Mouse (Mus musculus) midbrain, embryonic 15.5 days (tissue): ENCODE results near the gene Kcnd2. TPM values are rescaled to one million over a fixed set of nuclear protein-coding genes. Genes with fewer than 3 reads are reported as not detected.

Source experiments
- ATAC-seq: fragments of 200-750 bp; cut with Nextera tagmentation; replicated peaks from 2 replicates; pipeline ENCODE4 v1.8.0; 2017; ENCODE audit warnings: moderate TSS enrichment
- H3K27ac ChIP-seq: fragments of 300-500 bp; sonication (generic); 2 replicates; pipeline ENCODE4 v1.5.1; 2015; ENCODE audit warnings: mild to moderate bottlenecking, inconsistent platforms
- H3K27me3 ChIP-seq: fragments of 300-500 bp; sonication (generic); replicated peaks from 2 replicates; pipeline ENCODE4 v1.6.1; 2015; ENCODE audit warnings: inconsistent platforms
- H3K36me3 ChIP-seq: fragments of 300-500 bp; sonication (generic); replicated peaks from 2 replicates; pipeline ENCODE4 v1.6.1; 2015; ENCODE audit warnings: inconsistent platforms
- H3K4me1 ChIP-seq: fragments of 300-500 bp; sonication (generic); 2 replicates; pipeline ENCODE4 v1.6.1; 2015; ENCODE audit warnings: inconsistent platforms
- H3K4me2 ChIP-seq: fragments of 300-500 bp; sonication (generic); 2 replicates; pipeline ENCODE4 v1.6.1; 2015; ENCODE audit warnings: inconsistent platforms, mild to moderate bottlenecking, moderate library complexity
- H3K4me3 ChIP-seq: fragments of 300-500 bp; sonication (generic); 2 replicates; pipeline ENCODE4 v1.5.1; 2015; ENCODE audit warnings: mild to moderate bottlenecking, inconsistent platforms
- H3K9ac ChIP-seq: fragments of 300-500 bp; sonication (generic); 2 replicates; pipeline ENCODE4 v1.6.1; 2015; ENCODE audit warnings: mild to moderate bottlenecking, inconsistent platforms
- H3K9me3 ChIP-seq: fragments of 300-500 bp; sonication (generic); 2 replicates; pipeline ENCODE4 v1.6.1; 2016; ENCODE audit warnings: inconsistent platforms
- WGBS: fragments of 180-500 bp; shearing (Covaris S2); methylation state at CpG from one replicate; pipeline ENCODE4 v1.1.7; 2015; ENCODE audit warnings: mixed read lengths; 5-methylcytosine and 5-hydroxymethylcytosine counted together
- polyA plus RNA-seq: library from polyadenylated mRNA; unstranded; fragments of >200 nt; fragmentation: Nextera tagmentation; extraction: Ambion mirVana; gene quantifications from 2 replicates; pipeline ENCODE4 v1.2.1, GENCODE M21; 2015

Kcnd2 gene
- polyA plus RNA-seq, 1 experiment from 2014 or later, result 26.0 TPM

- H3K36me3 ChIP-seq, result no peaks in the 10 kb centered on the region
Observed at GRCm38 (mm10) chr6:21609381-21610059, 394.2 kb downstream of the Kcnd2 start.

GRCm38 (mm10) chr6:21629989-21630388 is 414.7 kb downstream of the Kcnd2 start:
- Histone ChIP-seq H3K27me3 (no peaks in the 10 kb centered on the region), H3K36me3 (no peaks in the 10 kb centered on the region), H3K4me3 (no peak overlapping the region), H3K4me2 (no peak overlapping the region), H3K9ac (no peak overlapping the region), H3K4me1 (no peaks in the 10 kb centered on the region), H3K27ac (no peak overlapping the region), H3K9me3 (no peaks in the 10 kb centered on the region)
- ATAC-seq, result no peak
- WGBS, result 83% methylated on average over 4 of the region's 4 CpGs

More at GRCm38 (mm10) chr6:21609381-21610059, 394.2 kb downstream of the Kcnd2 start:
- no peaks in the 10 kb centered on the region for H3K9me3 ChIP-seq
- no peaks in the 10 kb centered on the region for H3K4me1 ChIP-seq
- ATAC-seq, result peak; percentile 69; the same call in 1 of the 2 replicates
- H3K27ac ChIP-seq, result no peak overlapping the region
- WGBS, result 53% methylated on average over 7 of the region's 7 CpGs
- no peaks in the 10 kb centered on the region for H3K27me3 ChIP-seq
- H3K4me3 ChIP-seq, result no peak overlapping the region
- H3K9ac ChIP-seq, result no peak overlapping the region
- no peak overlapping the region for H3K4me2 ChIP-seq

- Histone ChIP-seq H3K9ac (no peak overlapping the region), H3K36me3 (no peaks in the 10 kb centered on the region), H3K27me3 (no peaks in the 10 kb centered on the region), H3K4me3 (no peak overlapping the region), H3K27ac (no peak overlapping the region), H3K4me1 (no peaks in the 10 kb centered on the region), H3K4me2 (no peak overlapping the region), H3K9me3 (no peaks in the 10 kb centered on the region)
- ATAC-seq, result no peak
Observed at GRCm38 (mm10) chr6:21655681-21656080, 440.4 kb downstream of the Kcnd2 start.

GRCm38 (mm10) chr6:21664135-21664534 is 448.8 kb downstream of the Kcnd2 start:
- no peak overlapping the region for H3K4me3 ChIP-seq
- H3K27me3 ChIP-seq, result no peaks in the 10 kb centered on the region
- no peak overlapping the region for H3K4me2 ChIP-seq
- H3K9me3 ChIP-seq, result no peaks in the 10 kb centered on the region
- ATAC-seq, result peak; percentile 67; the same call in 1 of the 2 replicates
- H3K36me3 ChIP-seq, result no peaks in the 10 kb centered on the region
- WGBS, result 76% methylated on average over 6 of the region's 6 CpGs
- H3K9ac ChIP-seq, result no peak overlapping the region
- no peaks in the 10 kb centered on the region for H3K4me1 ChIP-seq
- no peak overlapping the region for H3K27ac ChIP-seq

- Histone ChIP-seq H3K27me3 (no peaks in the 10 kb centered on the region), H3K4me1 (no peaks in the 10 kb centered on the region), H3K27ac (no peak overlapping the region), H3K4me2 (no peak overlapping the region), H3K9ac (no peak overlapping the region), H3K36me3 (no peaks in the 10 kb centered on the region), H3K4me3 (no peak overlapping the region), H3K9me3 (no peaks in the 10 kb centered on the region)
- peak; percentile 34; the same call in 1 of the 2 replicates for ATAC-seq
- 44% methylated on average over 4 of the region's 4 CpGs for WGBS
Observed at GRCm38 (mm10) chr6:21664638-21665037, 449.3 kb downstream of the Kcnd2 start.

- H3K4me3 ChIP-seq, result no peak overlapping the region
- ATAC-seq, result no peak
- H3K9me3 ChIP-seq, result no peaks in the 10 kb centered on the region
- H3K9ac ChIP-seq, result no peak overlapping the region
- no peak overlapping the region for H3K27ac ChIP-seq
- H3K4me2 ChIP-seq, result no peak overlapping the region
- no peaks in the 10 kb centered on the region for H3K4me1 ChIP-seq
- H3K36me3 ChIP-seq, result no peaks in the 10 kb centered on the region
- H3K27me3 ChIP-seq, result no peaks in the 10 kb centered on the region
- 48% methylated on average over 6 of the region's 6 CpGs for WGBS
Observed at GRCm38 (mm10) chr6:21684252-21684651, 468.9 kb downstream of the Kcnd2 start.

GRCm38 (mm10) chr6:21686388-21686787 is 471.1 kb downstream of the Kcnd2 start:
- ATAC-seq, result no peak
- Histone ChIP-seq H3K4me3 (no peak overlapping the region), H3K27me3 (no peaks in the 10 kb centered on the region), H3K27ac (no peak overlapping the region), H3K4me2 (no peak overlapping the region), H3K36me3 (no peaks in the 10 kb centered on the region), H3K9me3 (no peaks in the 10 kb centered on the region), H3K9ac (no peak overlapping the region), H3K4me1 (no peaks in the 10 kb centered on the region)
- 85% methylated on average over 1 of the region's 1 CpGs for WGBS

- 77% methylated on average over 3 of the region's 3 CpGs for WGBS
- no peaks in the 10 kb centered on the region for H3K9me3 ChIP-seq
- H3K27ac ChIP-seq, result no peak overlapping the region
- no peaks in the 10 kb centered on the region for H3K36me3 ChIP-seq
- no peak for ATAC-seq
- no peak overlapping the region for H3K9ac ChIP-seq
- no peak overlapping the region for H3K4me2 ChIP-seq
- H3K4me3 ChIP-seq, result no peak overlapping the region
- H3K27me3 ChIP-seq, result no peaks in the 10 kb centered on the region
- H3K4me1 ChIP-seq, result no peaks in the 10 kb centered on the region
Observed at GRCm38 (mm10) chr6:21692861-21693350, 477.6 kb downstream of the Kcnd2 start.

GRCm38 (mm10) chr6:21697641-21698040 is 482.3 kb downstream of the Kcnd2 start:
- Histone ChIP-seq H3K9me3 (no peaks in the 10 kb centered on the region), H3K27ac (no peak overlapping the region), H3K27me3 (no peaks in the 10 kb centered on the region), H3K4me2 (no peak overlapping the region), H3K9ac (no peak overlapping the region), H3K4me1 (no peaks in the 10 kb centered on the region), H3K36me3 (no peaks in the 10 kb centered on the region), H3K4me3 (no peak overlapping the region)
- no peak for ATAC-seq
- WGBS, result 61% methylated on average over 3 of the region's 3 CpGs

GRCm38 (mm10) chr6:21701131-21701530 is 485.8 kb downstream of the Kcnd2 start:
- no peak overlapping the region for H3K4me2 ChIP-seq
- H3K4me1 ChIP-seq, result no peaks in the 10 kb centered on the region
- no peaks in the 10 kb centered on the region for H3K9me3 ChIP-seq
- H3K36me3 ChIP-seq, result no peaks in the 10 kb centered on the region
- no peak for ATAC-seq
- H3K9ac ChIP-seq, result no peak overlapping the region
- WGBS, result 80% methylated on average over 6 of the region's 6 CpGs
- no peaks in the 10 kb centered on the region for H3K27me3 ChIP-seq
- H3K27ac ChIP-seq, result no peak overlapping the region
- no peak overlapping the region for H3K4me3 ChIP-seq

GRCm38 (mm10) chr6:21709228-21709627 is 493.9 kb downstream of the Kcnd2 start:
- Histone ChIP-seq H3K9me3 (no peaks in the 10 kb centered on the region), H3K9ac (no peak overlapping the region), H3K27me3 (no peaks in the 10 kb centered on the region), H3K27ac (no peak overlapping the region), H3K4me2 (no peak overlapping the region), H3K36me3 (no peaks in the 10 kb centered on the region), H3K4me3 (no peak overlapping the region), H3K4me1 (no peaks in the 10 kb centered on the region)
- 18% methylated on average over 3 of the region's 3 CpGs for WGBS
- ATAC-seq, result 0 out of 2 replicates have a peak, but pooled peaks have one; percentile 30

- no peaks in the 10 kb centered on the region for H3K9me3 ChIP-seq
- WGBS, result 64% methylated on average over 1 of the region's 1 CpGs
- H3K4me2 ChIP-seq, result no peak overlapping the region
- no peaks in the 10 kb centered on the region for H3K4me1 ChIP-seq
- H3K4me3 ChIP-seq, result no peak overlapping the region
- H3K27ac ChIP-seq, result no peak overlapping the region
- H3K9ac ChIP-seq, result no peak overlapping the region
- no peak for ATAC-seq
- no peaks in the 10 kb centered on the region for H3K27me3 ChIP-seq
- no peaks in the 10 kb centered on the region for H3K36me3 ChIP-seq
Observed at GRCm38 (mm10) chr6:21719121-21719520, 503.8 kb downstream of the Kcnd2 start.

GRCm38 (mm10) chr6:21722238-21722637 is 506.9 kb downstream of the Kcnd2 start:
- Histone ChIP-seq H3K9ac (no peak overlapping the region), H3K4me1 (no peaks in the 10 kb centered on the region), H3K4me2 (no peak overlapping the region), H3K27me3 (no peaks in the 10 kb centered on the region), H3K4me3 (no peak overlapping the region), H3K9me3 (no peaks in the 10 kb centered on the region), H3K27ac (no peak overlapping the region), H3K36me3 (no peaks in the 10 kb centered on the region)
- 86% methylated on average over 10 of the region's 10 CpGs for WGBS
- no peak for ATAC-seq
